Mouse (Mus musculus): ENCODE data around the gene Samd4.

GRCm38 (mm10) chr14:46862922-46863321 lies 19.7 kb upstream of the Samd4 start:
- TF ChIP-seq CTCF (conservative IDR thresholded peaks at IDR 0.05; ENCODE audit: low read length) = no peak
- TF ChIP-seq NANOG (IDR thresholded peaks at IDR 0.05; ENCODE audit: borderline replicate concordance, low read length) = no peak
- TF ChIP-seq POU5F1 (IDR thresholded peaks at IDR 0.05; ENCODE audit: borderline replicate concordance, low read length) = no peak
